Mouse (Mus musculus): ENCODE data around the gene Gm498. TPM values are rescaled to one million over a fixed set of nuclear protein-coding genes. Genes with fewer than 3 reads are reported as not detected.

Gene Gm498
- not detected in 2 replicates for polyA plus RNA-seq (2015; fragmentation: Nextera tagmentation; extraction: Ambion mirVana)

DNA sequence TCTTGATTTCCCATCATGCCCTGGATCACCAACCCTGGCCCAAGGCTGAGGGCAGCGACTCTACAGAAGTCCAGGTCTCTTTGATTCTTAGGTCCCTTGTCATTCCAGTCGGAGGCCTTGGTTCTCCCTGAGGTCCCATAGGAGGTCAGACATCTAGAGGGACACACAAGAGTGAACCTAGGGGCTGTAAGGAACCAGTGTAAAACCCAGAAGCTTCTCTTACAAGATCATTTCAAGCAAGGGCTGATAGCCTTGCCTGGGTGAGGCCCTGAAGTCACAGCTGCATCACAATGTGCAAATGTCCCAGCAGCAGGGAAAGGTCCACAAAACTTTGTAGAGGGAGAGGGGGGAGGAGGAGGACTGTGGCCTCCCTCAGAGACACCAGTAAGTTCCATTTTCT, at the start of gene Gm498:
Gene Gm498, plus strand, starts transcription at position 301 of the 400 bp plus-strand sequence.
- no peaks in the 10 kb centered on the region for H3K27me3 ChIP-seq
- no peak within 1 kb of the TSS for H3K4me2 ChIP-seq
- H3K4me3 ChIP-seq (replicated peaks), result no peak within 1 kb of the TSS
- H3K36me3 ChIP-seq, result no peaks in the 10 kb centered on the region
- H3K4me1 ChIP-seq, result no peaks in the 10 kb centered on the region
- H3K9me3 ChIP-seq (replicated peaks), result no peaks in the 10 kb centered on the region
- no peak within 1 kb of the TSS for H3K27ac ChIP-seq
- 85% methylated on average over 2 of the region's 2 CpGs for WGBS
- ATAC-seq (replicated peaks; ENCODE audit: low FRiP score), result no peak
- H3K9ac ChIP-seq, result no peak within 1 kb of the TSS

DNA sequence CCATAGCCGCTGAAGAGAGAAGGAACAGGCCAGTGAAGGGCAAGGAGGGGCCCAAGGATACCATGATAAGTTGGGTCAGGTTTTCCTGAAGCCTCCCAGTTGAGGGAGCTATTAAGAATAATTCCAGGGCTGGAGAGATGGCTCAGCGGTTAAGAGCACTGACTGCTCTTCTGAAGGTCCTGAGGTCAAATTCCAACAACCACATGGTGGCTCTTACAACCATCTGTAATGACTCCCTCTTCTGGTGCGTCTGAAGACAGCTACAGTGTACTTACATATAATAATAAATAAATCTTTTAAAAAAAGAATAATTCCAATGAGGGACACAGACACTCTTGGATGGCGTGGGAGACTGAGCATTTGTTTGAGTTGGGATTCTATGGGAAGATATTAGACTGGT, 47.4 kb upstream of the Gm498 start:
- no peak overlapping the region for H3K4me2 ChIP-seq
- peaks cover 20% of the 10 kb centered on the region for H3K4me1 ChIP-seq
- no peak for ATAC-seq (replicated peaks; ENCODE audit: low FRiP score)
- H3K36me3 ChIP-seq, result peaks cover 42% of the 10 kb centered on the region
- H3K4me3 ChIP-seq (replicated peaks), result no peak overlapping the region
- no peak overlapping the region for H3K27ac ChIP-seq
- no peak overlapping the region for H3K9ac ChIP-seq
- H3K27me3 ChIP-seq, result no peaks in the 10 kb centered on the region
- H3K9me3 ChIP-seq (replicated peaks), result no peaks in the 10 kb centered on the region
- 77% methylated on average over 4 of the region's 4 CpGs for WGBS

DNA sequence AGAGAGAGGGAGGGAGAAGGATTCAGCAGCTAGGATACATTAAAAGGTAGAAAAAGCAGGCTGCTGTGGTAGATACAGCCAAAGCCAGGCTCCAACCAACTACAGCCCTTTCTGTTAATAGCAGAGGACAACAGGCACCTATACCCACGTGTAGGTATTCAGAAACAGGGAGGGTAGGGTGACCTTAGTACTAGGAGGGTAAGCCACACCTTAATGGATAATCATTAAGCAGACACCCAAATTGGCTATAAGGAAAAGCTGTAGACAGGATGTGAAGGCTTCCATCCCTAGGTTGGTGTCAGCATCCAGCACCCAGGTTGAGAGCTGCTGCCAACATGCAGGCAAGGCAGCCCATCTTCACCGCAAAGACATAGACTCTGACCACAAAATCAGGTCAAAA, 45.4 kb upstream of the Gm498 start:
- H3K9ac ChIP-seq, result no peak overlapping the region
- peaks cover 25% of the 10 kb centered on the region for H3K36me3 ChIP-seq
- ATAC-seq (replicated peaks; ENCODE audit: low FRiP score), result no peak
- no peaks in the 10 kb centered on the region for H3K9me3 ChIP-seq (replicated peaks)
- no peak overlapping the region for H3K27ac ChIP-seq
- no peaks in the 10 kb centered on the region for H3K27me3 ChIP-seq
- H3K4me3 ChIP-seq (replicated peaks), result no peak overlapping the region
- H3K4me1 ChIP-seq, result peaks cover 20% of the 10 kb centered on the region
- H3K4me2 ChIP-seq, result peak overlapping the region; percentile 75; the same call in 1 of the 2 replicates
- WGBS, result 76% methylated on average over 2 of the region's 2 CpGs

DNA sequence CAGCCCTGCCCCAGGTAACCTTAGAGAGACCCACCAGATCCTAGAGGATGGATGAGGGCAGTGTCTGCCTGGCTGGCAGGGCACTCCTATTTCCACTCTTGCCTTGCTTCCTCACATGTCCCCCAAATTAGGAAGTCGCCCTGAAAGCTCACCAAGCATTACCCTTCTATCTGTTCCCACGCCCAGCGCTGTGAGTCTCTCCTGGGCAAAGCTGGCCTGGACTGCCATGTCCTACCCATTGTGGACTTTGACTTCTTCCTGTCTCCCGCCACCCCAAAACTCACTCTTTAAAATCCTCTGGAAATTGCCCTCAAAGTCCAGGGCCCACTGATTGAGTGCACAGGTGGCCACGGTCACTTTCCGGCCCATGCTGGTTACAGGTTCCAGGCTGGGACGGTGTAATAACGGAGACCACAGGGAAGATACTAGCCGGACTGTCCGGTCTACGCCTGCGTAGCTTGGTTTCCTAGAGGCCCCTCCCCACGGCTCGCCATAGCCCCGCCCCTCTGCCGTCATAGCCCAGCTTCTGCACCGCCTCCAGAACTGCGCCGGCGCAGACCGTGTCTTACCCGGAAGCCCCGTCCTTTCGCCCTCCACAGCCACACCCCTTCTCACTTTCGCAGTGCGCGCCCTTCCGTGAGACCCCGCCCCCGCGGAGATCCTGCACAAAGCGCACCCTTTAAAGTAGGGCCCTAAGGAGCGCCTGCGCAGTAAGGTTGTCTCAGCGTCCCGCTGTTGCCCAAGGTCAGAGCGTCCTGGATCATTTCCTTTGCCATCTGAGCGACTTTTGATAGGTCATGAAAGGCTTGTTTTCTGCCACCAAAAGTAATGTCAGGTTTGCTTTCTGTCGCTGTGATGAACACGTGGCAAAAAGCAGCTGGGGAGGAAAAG, 44.0 kb upstream of the Gm498 start, which contains the start of the genes Nadsyn1 and Dhcr7:
Gene Nadsyn1, minus strand, starts transcription at position 475 of the 891 bp plus-strand sequence.
Gene Dhcr7, plus strand, starts transcription at position 771 of the 891 bp plus-strand sequence.
- peak within 1 kb of the TSS; percentile 88 for H3K27ac ChIP-seq
- H3K4me1 ChIP-seq, result peaks cover 20% of the 10 kb centered on the region
- peak within 1 kb of the TSS; percentile 67 for H3K9ac ChIP-seq
- H3K4me2 ChIP-seq, result peak within 1 kb of the TSS; percentile 75
- peaks cover 14% of the 10 kb centered on the region for H3K36me3 ChIP-seq
- H3K4me3 ChIP-seq (replicated peaks), result peak within 1 kb of the TSS; percentile 75
- WGBS, result under 1% methylated on average over 40 of the region's 40 CpGs
- no peaks in the 10 kb centered on the region for H3K9me3 ChIP-seq (replicated peaks)
- H3K27me3 ChIP-seq, result no peaks in the 10 kb centered on the region
- ATAC-seq (replicated peaks; ENCODE audit: low FRiP score), result peak; percentile 99

DNA sequence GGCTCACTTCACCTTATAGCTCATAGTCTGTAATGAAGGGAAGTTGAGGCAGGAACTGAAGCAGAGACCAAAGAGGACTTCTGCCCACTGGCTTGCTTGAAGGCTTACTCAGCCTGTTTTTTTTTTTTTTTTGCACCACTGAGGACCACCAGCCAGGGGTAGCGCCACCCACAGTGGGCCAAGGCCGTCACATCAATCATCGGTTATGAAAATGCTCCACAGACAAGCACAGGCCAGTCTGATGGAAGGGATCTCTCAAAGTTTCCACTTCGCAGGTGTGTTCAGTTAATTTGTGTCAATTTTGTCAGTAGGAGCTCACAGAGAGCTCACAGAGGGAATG, 43.4 kb upstream of the Gm498 start:
- Histone ChIP-seq H3K4me1 (peaks cover 20% of the 10 kb centered on the region), H3K27me3 (no peaks in the 10 kb centered on the region), H3K9me3 (replicated peaks) (no peaks in the 10 kb centered on the region), H3K36me3 (peaks cover 9% of the 10 kb centered on the region), H3K27ac (peak overlapping the region; percentile 88), H3K4me2 (peak overlapping the region; percentile 75), H3K4me3 (replicated peaks) (peak overlapping the region; percentile 75), H3K9ac (peak overlapping the region; percentile 36)
- ATAC-seq (replicated peaks; ENCODE audit: low FRiP score), result peak; percentile 17
- WGBS, result 83% methylated on average over 4 of the region's 4 CpGs

DNA sequence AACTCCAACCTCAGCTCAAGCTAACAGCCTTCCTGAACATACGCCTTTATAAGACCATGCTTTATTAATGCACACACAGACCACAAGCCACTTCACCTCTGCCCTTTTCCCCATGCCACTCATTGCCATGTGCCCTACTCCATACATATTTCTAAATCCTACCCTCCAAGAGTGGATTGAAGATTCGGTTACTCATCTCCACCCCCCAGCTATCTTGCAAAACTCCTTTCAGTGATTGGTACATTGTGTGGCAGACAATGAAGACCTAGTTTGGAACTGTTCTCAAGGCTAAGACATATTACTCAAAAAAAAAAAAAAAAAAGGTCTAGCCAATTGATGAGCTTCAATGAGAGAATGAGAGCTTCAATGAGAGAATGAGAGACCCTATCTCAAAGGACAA, 39.7 kb upstream of the Gm498 start:
- Histone ChIP-seq H3K9me3 (replicated peaks) (no peaks in the 10 kb centered on the region), H3K9ac (no peak overlapping the region), H3K4me1 (peaks cover 23% of the 10 kb centered on the region), H3K4me3 (replicated peaks) (no peak overlapping the region), H3K4me2 (no peak overlapping the region), H3K27ac (no peak overlapping the region), H3K27me3 (no peaks in the 10 kb centered on the region), H3K36me3 (no peaks in the 10 kb centered on the region)
- no peak for ATAC-seq (replicated peaks; ENCODE audit: low FRiP score)
- WGBS, result 94% methylated on average over 2 of the region's 2 CpGs

DNA sequence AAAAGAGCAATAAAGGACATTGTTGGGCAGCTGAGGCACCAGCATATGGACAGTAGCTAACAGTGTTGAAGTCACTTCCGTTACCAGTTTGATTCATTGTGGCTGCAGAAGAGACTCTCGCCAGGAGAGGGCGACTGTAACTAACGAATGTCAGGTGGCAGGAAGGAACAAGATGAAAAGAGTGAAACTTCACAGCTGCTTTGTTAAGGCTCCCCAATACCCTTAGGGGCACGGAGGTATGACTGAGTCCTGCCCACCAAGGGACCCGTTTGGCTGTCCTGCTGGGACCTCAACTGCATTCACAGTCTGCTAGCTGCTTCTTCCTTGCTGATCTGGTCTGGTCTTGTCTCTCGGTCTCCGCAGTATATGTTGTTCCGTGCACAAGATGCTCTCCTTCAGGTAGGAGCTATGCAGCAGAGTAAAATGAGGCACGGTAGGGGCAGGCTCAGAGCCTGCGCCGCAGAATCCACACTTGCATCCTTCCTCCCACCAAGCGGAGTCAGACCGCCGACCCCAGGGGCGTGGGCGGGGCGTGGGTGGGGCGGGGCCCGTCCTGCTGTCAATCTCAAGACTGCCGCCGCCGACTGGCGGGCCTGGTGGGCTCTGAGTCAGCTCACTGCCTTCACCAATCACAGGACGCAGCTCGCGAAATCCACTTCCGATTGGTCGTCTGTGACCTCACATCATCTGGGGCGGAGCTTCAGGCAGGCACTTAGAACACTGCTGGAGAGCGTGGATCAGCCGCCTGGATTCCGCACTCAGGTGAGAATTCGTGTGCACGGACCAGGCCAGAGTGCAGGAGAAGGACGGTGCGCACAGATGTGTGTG, 36.9 kb upstream of the Gm498 start:
- Histone ChIP-seq H3K36me3 (no peaks in the 10 kb centered on the region; the same call in 1 of the 2 replicates), H3K4me2 (peak overlapping the region; percentile 79), H3K4me1 (peaks cover 22% of the 10 kb centered on the region), H3K4me3 (replicated peaks) (peak overlapping the region; percentile 55), H3K27ac (peak overlapping the region; percentile 93), H3K9me3 (replicated peaks) (no peaks in the 10 kb centered on the region), H3K9ac (peak overlapping the region; percentile 69), H3K27me3 (no peaks in the 10 kb centered on the region)
- peak; percentile 99 for ATAC-seq (replicated peaks; ENCODE audit: low FRiP score)
- under 1% methylated on average over 37 of the region's 37 CpGs for WGBS

DNA sequence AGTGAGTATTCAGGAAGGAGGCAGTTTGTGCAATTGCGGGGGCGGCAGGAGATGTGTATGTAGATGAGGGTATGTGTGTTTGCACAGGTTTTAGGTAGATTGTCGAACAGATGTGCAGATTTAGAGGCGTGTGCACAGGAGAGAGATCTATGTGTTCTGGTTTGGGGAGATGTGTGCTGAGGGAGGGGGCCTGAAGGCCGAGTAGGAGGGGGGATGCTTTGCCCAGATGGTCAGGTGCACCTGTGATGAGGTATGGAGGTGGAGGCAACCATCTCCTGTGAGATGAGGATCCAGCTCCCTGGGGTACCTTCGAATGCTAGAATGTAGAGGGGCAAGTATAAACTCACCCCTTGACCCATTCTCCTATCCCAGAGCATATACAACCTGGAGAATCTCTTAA, 36.2 kb upstream of the Gm498 start:
- H3K4me3 ChIP-seq (replicated peaks), result peak overlapping the region; percentile 55
- H3K27me3 ChIP-seq, result no peaks in the 10 kb centered on the region
- H3K9ac ChIP-seq, result peak overlapping the region; percentile 69
- H3K36me3 ChIP-seq, result no peaks in the 10 kb centered on the region; the same call in 1 of the 2 replicates
- H3K4me2 ChIP-seq, result peak overlapping the region; percentile 79
- no peaks in the 10 kb centered on the region for H3K9me3 ChIP-seq (replicated peaks)
- 7% methylated on average over 6 of the region's 6 CpGs for WGBS
- H3K27ac ChIP-seq, result peak overlapping the region; percentile 93
- H3K4me1 ChIP-seq, result peaks cover 27% of the 10 kb centered on the region
- ATAC-seq (replicated peaks; ENCODE audit: low FRiP score), result peak; percentile 24

DNA sequence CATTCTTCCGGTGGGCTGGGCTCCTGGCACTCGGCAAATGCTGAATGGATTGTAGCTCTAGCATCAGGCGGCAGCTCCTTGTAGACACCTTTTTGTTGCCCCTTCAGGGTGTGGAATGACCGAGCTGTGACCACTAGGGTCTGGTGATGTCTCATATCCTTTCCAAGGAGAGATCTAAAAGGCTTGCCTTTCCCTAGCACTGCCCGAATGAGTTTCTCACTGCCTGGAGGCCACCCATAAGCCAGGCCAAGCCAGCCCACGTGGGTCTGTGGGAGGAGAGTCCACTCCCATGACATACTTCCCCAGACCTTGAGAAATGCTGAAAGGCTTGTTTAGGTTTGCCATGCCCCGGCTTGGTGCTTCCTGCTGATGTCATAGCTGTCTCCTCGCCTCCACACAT, 34.4 kb upstream of the Gm498 start:
- Histone ChIP-seq H3K9ac (no peak overlapping the region), H3K4me3 (replicated peaks) (no peak overlapping the region), H3K27ac (no peak overlapping the region), H3K27me3 (no peaks in the 10 kb centered on the region), H3K4me2 (no peak overlapping the region), H3K36me3 (peaks cover 8% of the 10 kb centered on the region; the same call in 1 of the 2 replicates), H3K9me3 (replicated peaks) (no peaks in the 10 kb centered on the region), H3K4me1 (peaks cover 29% of the 10 kb centered on the region)
- 77% methylated on average over 8 of the region's 8 CpGs for WGBS
- no peak for ATAC-seq (replicated peaks; ENCODE audit: low FRiP score)

DNA sequence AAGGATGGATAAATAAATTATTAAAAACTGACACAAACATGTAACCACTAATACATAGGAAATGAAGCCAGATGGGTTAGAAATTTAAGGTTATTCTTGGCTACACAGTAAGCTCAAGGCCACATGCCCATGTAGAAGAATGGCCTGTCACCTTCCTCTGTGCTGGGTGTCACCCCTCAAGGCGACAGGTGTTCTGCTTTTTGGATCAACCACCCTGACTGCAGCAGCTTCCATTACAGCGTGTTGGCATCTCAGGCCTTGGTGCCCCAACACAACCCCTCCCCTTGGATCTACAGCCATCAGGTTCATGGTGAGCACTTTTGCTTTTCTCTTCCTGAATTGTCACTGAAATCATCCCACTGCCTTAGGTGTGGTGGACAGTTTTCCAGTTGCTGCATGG, 34.0 kb upstream of the Gm498 start:
- ATAC-seq (replicated peaks; ENCODE audit: low FRiP score), result no peak
- 86% methylated on average over 2 of the region's 2 CpGs for WGBS
- H3K4me3 ChIP-seq (replicated peaks), result no peak overlapping the region

DNA sequence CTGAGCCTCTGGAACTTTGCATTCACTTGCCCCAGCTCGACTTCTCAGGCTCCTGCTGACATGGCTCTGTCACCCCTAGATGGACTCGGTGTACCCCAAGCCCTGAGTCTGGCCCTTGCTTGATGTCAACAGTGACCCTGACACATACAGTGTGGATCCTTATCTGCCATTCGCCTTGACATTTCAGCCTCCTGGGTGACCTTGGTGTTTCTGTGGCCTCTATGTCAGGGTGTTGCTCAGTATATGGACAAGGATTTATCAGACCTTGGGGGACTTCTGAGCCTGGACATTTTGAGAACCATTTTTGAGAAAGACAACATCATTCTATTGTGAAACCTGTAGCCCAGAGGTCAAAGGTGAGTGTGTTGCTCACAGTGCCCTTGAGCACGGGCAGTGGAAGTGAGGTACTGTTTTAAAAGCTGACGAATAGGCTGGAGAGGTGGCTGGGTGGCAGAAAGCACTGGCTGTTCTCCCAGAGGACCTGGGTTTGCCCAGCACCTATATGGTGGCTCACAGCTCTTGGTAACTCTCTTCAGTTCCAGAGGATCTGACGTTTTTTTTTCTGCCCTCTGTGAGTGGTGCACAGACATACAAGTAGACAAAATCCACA, 33.0 kb upstream of the Gm498 start:
- Histone ChIP-seq H3K36me3 (peaks cover 23% of the 10 kb centered on the region), H3K27me3 (no peaks in the 10 kb centered on the region), H3K9ac (no peak overlapping the region), H3K27ac (no peak overlapping the region), H3K4me2 (no peak overlapping the region), H3K9me3 (replicated peaks) (no peaks in the 10 kb centered on the region), H3K4me3 (replicated peaks) (no peak overlapping the region), H3K4me1 (peaks cover 29% of the 10 kb centered on the region)
- WGBS, result 79% methylated on average over 6 of the region's 6 CpGs
- ATAC-seq (replicated peaks; ENCODE audit: low FRiP score), result no peak

More for the DNA sequence above, 34.0 kb upstream of the Gm498 start:
- no peaks in the 10 kb centered on the region for H3K9me3 ChIP-seq (replicated peaks)
- H3K36me3 ChIP-seq, result peaks cover 12% of the 10 kb centered on the region
- H3K4me1 ChIP-seq, result peaks cover 29% of the 10 kb centered on the region
- H3K4me2 ChIP-seq, result no peak overlapping the region
- H3K27ac ChIP-seq, result no peak overlapping the region
- H3K9ac ChIP-seq, result no peak overlapping the region
- H3K27me3 ChIP-seq, result no peaks in the 10 kb centered on the region

Data from kidney, embryonic 15.5 days (tissue).